In genomic region chr9:45145533-45146266, GRCm38 (mm10) we compare ENCODE assay signal across 8 mouse cellular contexts. TPM values are rescaled to one million over a fixed set of nuclear protein-coding genes. Genes with fewer than 3 reads are reported as not detected.
A peak's percentile ranks its signal among the peaks of the same experiment; 100 is the strongest.
DNase-seq lines count a peak whose midpoint lies in the region; ATAC-seq and TF ChIP-seq lines count a peak whose summit lies in the region.

No protein-coding gene starts in this region.

- peak overlapping the region; percentile 83 for H3K4me2 ChIP-seq in kidney, embryonic 15.5 days
- peak overlapping the region; percentile 74 for H3K4me2 ChIP-seq in neural tube, embryonic 13.5 days

- DNase-seq in kidney, postnatal 36 days = no peak
- DNase-seq in R1 (ENCODE audit: low read depth, low spot score) = peak; percentile 83
- peak; percentile 22 to 36 for DNase-seq in left cerebral cortex, postnatal 14 days (ENCODE audit: low spot score in 2 of 2)
- no peak for DNase-seq in spleen, postnatal 36 days (ENCODE audit: low spot score in 2 of 2)
- DNase-seq in T-cell, adult 2 months (ENCODE audit: low spot score) = no peak

- peaks cover 10% of the 10 kb centered on the region for H3K4me1 ChIP-seq in kidney, embryonic 15.5 days
- H3K4me1 ChIP-seq in embryonic fibroblast, embryonic 13.5 days (ENCODE audit: control insufficient read depth, insufficient read depth, low read length) = peaks cover 2% of the 10 kb centered on the region; the same call in 1 of the 2 replicates
- peaks cover 12% of the 10 kb centered on the region for H3K4me1 ChIP-seq in neural tube, embryonic 13.5 days (replicated peaks)

- no peak overlapping the region for H3K27ac ChIP-seq in kidney, embryonic 15.5 days
- H3K27ac ChIP-seq in embryonic fibroblast, embryonic 13.5 days (ENCODE audit: insufficient read depth, low read length) = no peak overlapping the region
- H3K27ac ChIP-seq in neural tube, embryonic 13.5 days (replicated peaks) = no peak overlapping the region

- ATAC-seq in kidney, embryonic 15.5 days (replicated peaks; ENCODE audit: low FRiP score) = peak; percentile 46; the same call in 1 of the 2 replicates
- peak; percentile 53 for ATAC-seq in neural tube, embryonic 13.5 days (ENCODE audit: low read depth)

- H3K27me3 ChIP-seq in kidney, embryonic 15.5 days = peaks cover 99% of the 10 kb centered on the region
- peaks cover 87% of the 10 kb centered on the region for H3K27me3 ChIP-seq in neural tube, embryonic 13.5 days

- no peaks in the 10 kb centered on the region for H3K36me3 ChIP-seq in kidney, embryonic 15.5 days
- no peaks in the 10 kb centered on the region for H3K36me3 ChIP-seq in neural tube, embryonic 13.5 days

- under 1% methylated on average over 27 of the region's 27 CpGs for WGBS in kidney, embryonic 15.5 days
- WGBS in neural tube, embryonic 13.5 days = 2% methylated on average over 27 of the region's 27 CpGs

- intact Hi-C loops in left cerebral cortex, postnatal 14 days (cut with DNase I) = loop anchor here (2.0 to 10.0 kb wide), 3 partner anchors 123 to 491 kb away; partner anchors contain the start of gene Ube4a

- peak overlapping the region; percentile 41 for H3K4me3 ChIP-seq in kidney, embryonic 15.5 days (replicated peaks)
- H3K4me3 ChIP-seq in embryonic fibroblast, embryonic 13.5 days (ENCODE audit: insufficient read depth, low read length) = peak overlapping the region; percentile 26
- peak overlapping the region; percentile 37 for H3K4me3 ChIP-seq in neural tube, embryonic 13.5 days

- no peak for TF ChIP-seq CTCF in embryonic fibroblast, embryonic 13.5 days (IDR thresholded peaks at IDR 0.05; ENCODE audit: borderline replicate concordance, insufficient read depth, low read length)

- no peak for TF ChIP-seq POLR2A in embryonic fibroblast, embryonic 13.5 days (IDR thresholded peaks at IDR 0.05; ENCODE audit: low read depth, low read length)

- H3K9ac ChIP-seq in kidney, embryonic 15.5 days = peak overlapping the region; percentile 38
- peak overlapping the region; percentile 54 for H3K9ac ChIP-seq in neural tube, embryonic 13.5 days

- H3K9me3 ChIP-seq in kidney, embryonic 15.5 days (replicated peaks) = no peaks in the 10 kb centered on the region
- H3K9me3 ChIP-seq in neural tube, embryonic 13.5 days = no peaks in the 10 kb centered on the region

RNA-seq across cellular contexts. Expression of gene Scn4b, which starts 7.5 kb away (rescaled TPM):
- polyA plus RNA-seq in kidney, embryonic 15.5 days (2015; fragmentation: Nextera tagmentation; extraction: Ambion mirVana) = 0.51 and 0.62 TPM in 2 replicates
- polyA plus RNA-seq in embryonic fibroblast, embryonic 13.5 days (2011; ENCODE audit: insufficient read length, low read depth, missing spikeins) = not detected in 2 replicates
- total RNA-seq in left cerebral cortex, postnatal 14 days (2021) = 10 to 100 TPM; 11.3 to 16.2 TPM
- polyA plus RNA-seq in neural tube, embryonic 13.5 days (2015; fragmentation: Nextera tagmentation; extraction: Ambion mirVana) = 0.11 and 0.25 TPM in 2 replicates

RNA-seq across cellular contexts. Expression of gene Scn2b, which starts 28.1 kb away (rescaled TPM):
- polyA plus RNA-seq in kidney, embryonic 15.5 days (2015; fragmentation: Nextera tagmentation; extraction: Ambion mirVana) = 4.6 and 5.4 TPM in 2 replicates
- polyA plus RNA-seq in embryonic fibroblast, embryonic 13.5 days (2011; ENCODE audit: insufficient read length, low read depth, missing spikeins) = 0.28 and 0.83 TPM in 2 replicates
- 100 to 1,000 TPM; 174 to 177 TPM for total RNA-seq in left cerebral cortex, postnatal 14 days (2021)
- polyA plus RNA-seq in neural tube, embryonic 13.5 days (2015; fragmentation: Nextera tagmentation; extraction: Ambion mirVana) = 9.2 and 9.7 TPM in 2 replicates

RNA-seq across cellular contexts. Expression of gene BC049352, which starts 36.1 kb away (rescaled TPM):
- polyA plus RNA-seq in kidney, embryonic 15.5 days (2015; fragmentation: Nextera tagmentation; extraction: Ambion mirVana) = not detected in 2 replicates
- not detected in 2 replicates for polyA plus RNA-seq in embryonic fibroblast, embryonic 13.5 days (2011; ENCODE audit: insufficient read length, low read depth, missing spikeins)
- total RNA-seq in left cerebral cortex, postnatal 14 days (2021) = under 1 TPM; 0.55 to 0.66 TPM
- not detected in 2 replicates for polyA plus RNA-seq in neural tube, embryonic 13.5 days (2015; fragmentation: Nextera tagmentation; extraction: Ambion mirVana)

RNA-seq across cellular contexts. Expression of gene Tmprss4, which starts 58.2 kb away (rescaled TPM):
- polyA plus RNA-seq in kidney, embryonic 15.5 days (2015; fragmentation: Nextera tagmentation; extraction: Ambion mirVana) = 0.27 and 1.4 TPM in 2 replicates
- polyA plus RNA-seq in embryonic fibroblast, embryonic 13.5 days (2011; ENCODE audit: insufficient read length, low read depth, missing spikeins) = not detected in 2 replicates
- total RNA-seq in left cerebral cortex, postnatal 14 days (2021) = under 1 TPM in 1 of 2 experiments, not detected in 1; 0.25 TPM
- polyA plus RNA-seq in neural tube, embryonic 13.5 days (2015; fragmentation: Nextera tagmentation; extraction: Ambion mirVana) = not detected in 2 replicates

Comparison
In these comparisons a context has a peak if more than half of its experiments do, and no peak if none do; other contexts are left out.
1. DNase-seq: peak in R1 (single experiment) and left cerebral cortex, postnatal 14 days (2 of 2); none in kidney, postnatal 36 days (0 of 2), spleen, postnatal 36 days (0 of 2) and T-cell, adult 2 months (single experiment).
2. Peak in every context shown above with its lines, with median percentiles within 50 percentile points of each other: H3K4me3 ChIP-seq.